ENCODE assay signal across 8 mouse cellular contexts in the genomic region with DNA sequence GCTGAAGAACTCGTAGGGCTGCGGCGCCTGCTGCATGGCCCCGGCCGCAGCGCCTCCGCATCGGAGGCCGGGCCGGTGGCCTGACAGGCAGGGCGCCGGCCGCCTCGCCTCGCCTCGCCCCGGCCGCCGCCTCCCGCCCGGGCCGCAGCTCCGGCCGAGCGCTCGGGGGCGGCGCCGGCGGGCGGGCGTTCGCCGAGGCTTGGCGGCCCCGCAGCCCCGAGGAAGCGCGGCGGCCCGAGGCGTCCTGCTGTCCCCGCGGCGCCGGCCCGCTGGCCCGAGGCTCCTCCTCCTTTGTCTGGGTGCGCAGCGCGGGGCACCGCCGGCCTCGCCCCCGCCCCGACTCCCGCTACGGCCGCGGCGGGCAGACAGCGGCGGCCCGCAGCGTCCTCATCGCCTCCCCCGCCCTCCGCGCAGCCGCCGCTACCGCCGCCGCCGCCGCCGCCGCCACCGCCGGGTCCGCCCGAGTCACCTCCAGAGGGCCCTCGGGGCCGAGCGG. TPM values are rescaled to one million over a fixed set of nuclear protein-coding genes. Genes with fewer than 3 reads are reported as not detected.
DNase-seq lines count a peak whose midpoint lies in the region; ATAC-seq and TF ChIP-seq lines count a peak whose summit lies in the region.

A gene (minus strand): TSS at position 287 of the 496 bp plus-strand sequence.

- DNase-seq in R1 (ENCODE audit: low read depth, low spot score), result peak; percentile 23
- DNase-seq in cerebellum, adult 2 months, result peak; percentile 78 to 80
- peak; percentile 23 to 45 for DNase-seq in frontal cortex, postnatal 10 days (ENCODE audit: low spot score in 2 of 2)
- DNase-seq in hindbrain, embryonic 11.5 days (ENCODE audit: low spot score), result no peak
- peak; percentile 52 to 70 for DNase-seq in layer of hippocampus, postnatal 10 days (ENCODE audit: low spot score in 2 of 2)
- no peak for DNase-seq in T-cell, adult 2 months (ENCODE audit: low spot score)

- peak within 1 kb of the TSS; percentile 46 for H3K4me2 ChIP-seq in hindbrain, embryonic 11.5 days (replicated peaks; ENCODE audit: low read depth, low read length)
- peak within 1 kb of the TSS; percentile 84 for H3K4me2 ChIP-seq in lung, embryonic 16.5 days (ENCODE audit: low read depth, low read length)

- ATAC-seq in hindbrain, embryonic 11.5 days (ENCODE audit: low FRiP score), result peak; percentile 87
- peak; percentile 87 for ATAC-seq in lung, embryonic 16.5 days (ENCODE audit: low read depth)

- H3K4me3 ChIP-seq in cerebellum, adult 2 months (replicated peaks; ENCODE audit: insufficient read depth, low read depth, low read length), result peak within 1 kb of the TSS; percentile 90
- H3K4me3 ChIP-seq in hindbrain, embryonic 11.5 days (ENCODE audit: low read depth, low read length), result peak within 1 kb of the TSS; percentile 65
- H3K4me3 ChIP-seq in lung, embryonic 16.5 days (ENCODE audit: low read length), result peak within 1 kb of the TSS; percentile 96
- peak within 1 kb of the TSS; percentile 85 for H3K4me3 ChIP-seq in olfactory bulb, adult 2 months (ENCODE audit: insufficient read depth, low read depth, low read length)

- H3K4me1 ChIP-seq in cerebellum, adult 2 months (ENCODE audit: control insufficient read depth, insufficient read depth, low read length), result peaks cover 5% of the 10 kb centered on the region
- 0 out of 2 replicates have a peak, but pooled peaks cover 3% of the 10 kb centered on the region for H3K4me1 ChIP-seq in hindbrain, embryonic 11.5 days (replicated peaks; ENCODE audit: control insufficient read depth, insufficient read depth, low read length)
- H3K4me1 ChIP-seq in lung, embryonic 16.5 days (replicated peaks; ENCODE audit: control insufficient read depth, insufficient read depth, low read length), result peaks cover 17% of the 10 kb centered on the region
- H3K4me1 ChIP-seq in olfactory bulb, adult 2 months (ENCODE audit: control insufficient read depth, insufficient read depth, low read length), result peaks cover 7% of the 10 kb centered on the region

- TF ChIP-seq CTCF in cerebellum, adult 2 months (IDR thresholded peaks at IDR 0.05; ENCODE audit: borderline replicate concordance, insufficient read depth, low read depth, low read length), result no peak
- no peak for TF ChIP-seq CTCF in olfactory bulb, adult 2 months (IDR thresholded peaks at IDR 0.05; ENCODE audit: insufficient read depth, low read depth, low read length)

- TF ChIP-seq POLR2A in cerebellum, adult 2 months (IDR thresholded peaks at IDR 0.05; ENCODE audit: borderline replicate concordance, insufficient read depth, low read length), result no peak
- no peak for TF ChIP-seq POLR2A in olfactory bulb, adult 2 months (IDR thresholded peaks at IDR 0.05; ENCODE audit: insufficient read depth, low read depth, low read length)

- no peaks in the 10 kb centered on the region for H3K27me3 ChIP-seq in cerebellum, adult 2 months (ENCODE audit: control insufficient read depth, insufficient read depth, low read length)
- no peaks in the 10 kb centered on the region for H3K27me3 ChIP-seq in hindbrain, embryonic 11.5 days (ENCODE audit: control insufficient read depth, insufficient read depth, low read length)
- H3K27me3 ChIP-seq in lung, embryonic 16.5 days (ENCODE audit: control insufficient read depth, insufficient read depth, low read depth, low read length), result no peaks in the 10 kb centered on the region

- H3K27ac ChIP-seq in cerebellum, adult 2 months (ENCODE audit: insufficient read depth, low read length), result peak within 1 kb of the TSS; percentile 92
- H3K27ac ChIP-seq in hindbrain, embryonic 11.5 days (ENCODE audit: low read depth, low read length), result peak within 1 kb of the TSS; percentile 97
- peak within 1 kb of the TSS; percentile 99 for H3K27ac ChIP-seq in lung, embryonic 16.5 days (ENCODE audit: low read length)
- peak within 1 kb of the TSS; percentile 58 for H3K27ac ChIP-seq in olfactory bulb, adult 2 months (ENCODE audit: insufficient read depth, low read depth, low read length)

- WGBS in cerebellum, adult 2 months, result 2% methylated on average over 59 of the region's 85 CpGs
- WGBS in hindbrain, embryonic 11.5 days, result 0% methylated on average over 49 of the region's 85 CpGs
- WGBS in lung, embryonic 16.5 days, result 0% methylated on average over 44 of the region's 85 CpGs
- WGBS in olfactory bulb, adult 2 months, result 9% methylated on average over 80 of the region's 85 CpGs

- H3K36me3 ChIP-seq in hindbrain, embryonic 11.5 days (ENCODE audit: control insufficient read depth, insufficient read depth, low read length), result no peaks in the 10 kb centered on the region
- H3K36me3 ChIP-seq in lung, embryonic 16.5 days (ENCODE audit: control insufficient read depth, insufficient read depth, low read length), result no peaks in the 10 kb centered on the region

- no peaks in the 10 kb centered on the region for H3K9me3 ChIP-seq in hindbrain, embryonic 11.5 days (ENCODE audit: control insufficient read depth, low read length)
- H3K9me3 ChIP-seq in lung, embryonic 16.5 days (ENCODE audit: control insufficient read depth, low read length), result no peaks in the 10 kb centered on the region

- peak within 1 kb of the TSS; percentile 96 for H3K9ac ChIP-seq in hindbrain, embryonic 11.5 days (ENCODE audit: low read depth, low read length)
- H3K9ac ChIP-seq in lung, embryonic 16.5 days (ENCODE audit: low read length), result peak within 1 kb of the TSS; percentile 99

RNA-seq across cellular contexts. Expression of the gene that starts here (rescaled TPM):
- 50.3 and 56.4 TPM in 2 replicates for polyA plus RNA-seq in cerebellum, adult 2 months (2012; rRNA removed)
- 11.4 and 17.9 TPM in 2 replicates for polyA plus RNA-seq in hindbrain, embryonic 11.5 days (2014; fragmentation: Nextera tagmentation; extraction: Ambion mirVana)
- total RNA-seq in layer of hippocampus, postnatal 10 days (2021), result 10 to 100 TPM; 31.8 to 34.1 TPM
- polyA plus RNA-seq in lung, embryonic 16.5 days (2015; fragmentation: Nextera tagmentation; extraction: Ambion mirVana), result 9.2 and 9.3 TPM in 2 replicates
- polyA plus RNA-seq in olfactory bulb, adult 2 months (2012; ENCODE audit: insufficient read depth, insufficient read length, low replicate concordance, missing spikeins), result not detected in 2 replicates

Comparison
In these comparisons a context has a peak if more than half of its experiments do, and no peak if none do; other contexts are left out.
1. DNase-seq: peak in R1 (single experiment), cerebellum, adult 2 months (2 of 2), frontal cortex, postnatal 10 days (2 of 2) and layer of hippocampus, postnatal 10 days (2 of 2); none in hindbrain, embryonic 11.5 days (single experiment) and T-cell, adult 2 months (single experiment).
2. Peak in every context shown above with its lines, with median percentiles within 50 percentile points of each other: H3K27ac ChIP-seq and H3K4me3 ChIP-seq.